Mouse (Mus musculus): ENCODE measurements around the gene Gli2.

Gene Gli2

DNA sequence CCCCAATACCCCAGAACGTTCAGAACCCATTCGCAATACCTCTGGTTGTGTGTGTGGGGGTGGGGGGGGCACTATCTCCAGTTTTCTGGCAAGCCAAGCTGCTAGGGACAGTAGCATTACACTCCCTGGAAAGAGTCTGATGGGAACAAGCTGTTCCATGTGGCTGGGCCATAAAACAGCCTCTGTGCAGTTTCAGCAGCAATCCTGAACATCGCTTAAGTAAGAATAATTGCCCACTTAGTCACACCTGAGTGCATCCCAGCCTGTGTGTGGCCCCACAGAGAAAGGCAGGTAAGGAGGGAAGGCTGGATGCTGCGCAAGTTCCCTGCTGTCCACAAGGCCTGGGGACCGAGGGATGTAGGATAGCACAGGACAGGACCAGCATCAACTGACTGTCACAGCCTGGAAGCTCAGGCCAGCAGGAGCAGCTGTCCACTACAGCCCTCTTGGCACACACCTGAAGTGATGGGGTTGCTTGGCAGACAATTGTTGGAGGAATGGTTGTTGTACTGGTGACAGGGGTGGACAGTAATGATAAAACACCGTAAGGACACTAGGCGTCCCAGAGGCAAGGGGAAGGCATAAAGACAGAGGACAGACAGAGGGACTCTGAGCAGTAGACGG is 58.8 kb downstream of the Gli2 start:
- DNase-seq (ENCODE audit: low spot score in 2 of 2), result no peak

DNA sequence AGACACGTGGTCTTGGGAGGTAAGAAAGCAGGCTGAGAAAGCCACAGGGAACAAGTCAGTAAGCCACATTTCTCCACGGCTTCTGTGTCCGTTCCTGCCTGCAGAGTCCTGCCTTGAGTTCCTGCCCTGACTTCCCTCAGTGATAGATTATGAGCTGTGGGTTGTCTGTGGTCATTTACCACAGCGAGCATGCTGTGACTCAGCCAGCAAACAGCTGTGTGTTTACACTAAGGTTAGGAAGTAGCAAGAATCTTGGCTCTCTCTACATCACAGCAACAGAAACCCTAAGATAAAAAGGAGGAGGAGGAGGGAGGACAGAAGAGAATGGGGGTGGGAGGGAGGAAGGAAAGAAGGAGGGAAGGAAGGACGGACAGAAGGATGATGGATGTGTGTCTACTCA is 59.6 kb downstream of the Gli2 start:
- no peak for DNase-seq (ENCODE audit: low spot score in 2 of 2)

GRCm38 (mm10) chr1:118988331-118988730 is 65.1 kb downstream of the Gli2 start:
- DNase-seq (ENCODE audit: low spot score in 2 of 2), result peak in 1 of 2 experiments; percentile 65

DNA sequence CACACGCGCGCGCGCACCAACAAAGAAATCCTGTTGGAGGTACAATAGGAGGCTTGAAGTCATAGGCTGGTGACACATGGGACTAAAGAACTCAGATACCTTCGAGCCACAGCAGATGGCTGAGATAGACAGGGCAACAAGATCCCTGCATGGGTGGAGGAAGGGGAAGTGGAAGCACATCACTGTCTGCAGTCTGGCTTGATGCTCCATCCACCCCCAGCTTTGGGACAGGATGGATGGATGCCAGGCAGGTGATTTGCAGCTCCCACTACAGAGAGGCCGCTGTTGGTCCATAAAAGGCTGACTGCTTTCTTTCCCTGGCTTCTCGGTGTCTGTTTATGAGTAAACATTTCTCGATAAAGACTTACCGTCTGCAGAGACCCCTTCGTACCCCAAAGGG is 65.9 kb downstream of the Gli2 start:
- no peak for DNase-seq (ENCODE audit: low spot score in 2 of 2)

DNA sequence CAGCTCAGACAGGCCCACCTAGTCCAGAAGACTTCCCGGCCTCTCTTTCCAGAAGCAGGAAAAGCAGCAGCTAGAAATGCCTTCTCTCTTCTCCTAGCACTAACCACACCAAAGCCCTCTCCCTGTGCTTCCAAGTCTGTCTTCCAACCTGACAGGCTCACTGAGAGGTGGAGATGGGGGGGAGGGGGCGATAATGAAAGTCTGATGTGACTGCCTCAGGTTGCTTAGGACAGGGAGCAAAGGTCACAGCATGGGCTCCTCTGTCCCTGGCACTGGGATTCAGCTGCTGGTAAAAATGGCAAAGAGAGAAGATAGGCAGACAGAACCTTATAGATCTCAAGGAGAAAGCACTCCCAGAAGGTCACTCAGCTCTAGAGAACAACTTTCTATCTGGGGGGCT is 70.0 kb downstream of the Gli2 start:
- no peak for DNase-seq (ENCODE audit: low spot score in 2 of 2)

- no peak for DNase-seq (ENCODE audit: low spot score in 2 of 2)
Observed at GRCm38 (mm10) chr1:118982805-118983211, 70.6 kb downstream of the Gli2 start.

DNA sequence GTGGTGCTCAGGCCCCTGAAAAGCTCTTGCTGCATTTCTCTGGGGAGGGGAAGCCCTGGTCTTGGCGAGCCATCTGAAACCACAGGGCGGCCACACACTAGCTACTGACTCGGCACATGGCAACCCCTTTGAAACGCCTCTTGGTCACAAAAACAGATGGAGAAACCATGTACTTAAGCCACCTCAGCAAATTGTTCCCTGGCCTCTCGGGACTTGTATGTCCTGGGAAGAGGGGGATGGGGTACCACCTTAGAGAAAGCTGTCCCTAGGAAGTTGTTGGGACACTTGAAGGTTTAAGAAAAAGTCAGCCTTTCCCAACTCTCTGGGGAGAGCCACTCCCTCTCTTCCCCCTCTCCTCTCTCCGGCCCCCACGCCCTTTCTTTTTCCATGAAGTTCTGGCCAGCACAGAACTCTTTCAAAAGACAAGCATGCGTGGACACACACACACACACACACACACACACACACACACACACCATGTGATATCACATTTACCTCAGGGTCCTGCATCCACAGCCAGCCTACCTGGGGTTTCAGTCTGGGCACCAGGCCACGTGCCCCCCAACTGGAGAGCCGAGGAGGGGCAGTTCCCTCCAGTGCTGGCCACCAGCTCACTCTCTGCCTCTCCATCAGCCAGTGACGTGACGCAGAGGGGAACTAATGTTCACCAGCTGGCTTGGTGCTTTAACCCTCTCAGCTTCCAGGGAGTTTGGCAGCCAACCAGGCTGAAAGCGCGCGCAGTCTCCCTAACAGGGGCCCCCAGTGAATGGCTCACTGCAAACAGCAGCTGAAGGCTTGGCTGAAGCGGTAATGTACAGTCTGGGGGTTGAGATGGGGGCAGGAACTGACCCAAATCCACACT is 71.2 kb downstream of the Gli2 start:
- peak; percentile 76 to 84 for DNase-seq (ENCODE audit: low spot score in 2 of 2)

DNA sequence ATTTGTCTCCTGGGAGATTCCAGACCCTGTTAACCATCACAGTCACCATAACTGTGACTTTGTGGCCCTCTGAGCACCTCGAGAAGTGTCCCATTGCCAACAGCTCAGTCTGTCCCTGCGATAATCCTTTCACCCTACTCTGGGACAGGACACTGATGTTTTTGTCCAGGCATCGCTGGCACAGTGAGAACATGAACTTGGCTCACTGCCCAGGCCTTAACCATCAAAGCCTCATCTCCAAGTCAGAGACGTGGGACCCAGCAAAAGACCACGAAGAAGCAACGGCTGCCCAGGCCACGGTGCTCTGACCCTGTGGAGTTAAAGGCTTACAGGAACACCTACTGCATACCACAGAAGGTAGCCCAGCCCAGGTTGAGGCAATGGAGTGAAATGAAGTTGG is 72.8 kb downstream of the Gli2 start:
- DNase-seq (ENCODE audit: low spot score in 2 of 2), result no peak

DNA sequence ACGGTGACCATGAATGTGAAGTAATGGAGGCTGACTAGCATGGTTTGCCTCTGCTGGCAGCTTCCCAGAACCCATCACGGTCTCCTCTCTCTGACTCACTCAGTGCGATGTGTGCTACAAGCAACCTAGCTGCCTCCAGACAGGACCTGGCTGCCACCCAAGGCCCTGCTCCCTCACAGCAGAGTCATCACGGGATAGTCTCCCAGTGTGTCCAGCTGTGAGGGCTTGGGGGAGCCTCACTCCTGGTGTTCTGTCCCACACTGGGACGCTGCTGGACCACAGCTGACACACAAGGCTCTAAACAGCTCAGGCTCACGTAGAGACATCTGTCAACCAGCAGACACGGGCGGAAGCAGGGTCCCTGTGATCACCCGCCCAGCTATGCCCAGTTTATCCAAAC is 76.8 kb downstream of the Gli2 start:
- peak; percentile 82 to 89 for DNase-seq (ENCODE audit: low spot score in 2 of 2)

GRCm38 (mm10) chr1:118975376-118975775 is 78.0 kb downstream of the Gli2 start:
- DNase-seq (ENCODE audit: low spot score in 2 of 2), result no peak

- DNase-seq (ENCODE audit: low spot score in 2 of 2), result no peak
Observed at GRCm38 (mm10) chr1:118970068-118970467, 83.4 kb downstream of the Gli2 start.

- DNase-seq (ENCODE audit: low spot score in 2 of 2), result no peak
Observed at GRCm38 (mm10) chr1:118969409-118969808, 84.0 kb downstream of the Gli2 start.

- no peak for DNase-seq (ENCODE audit: low spot score in 2 of 2)
Observed at GRCm38 (mm10) chr1:118968661-118969179, 84.7 kb downstream of the Gli2 start.

DNA sequence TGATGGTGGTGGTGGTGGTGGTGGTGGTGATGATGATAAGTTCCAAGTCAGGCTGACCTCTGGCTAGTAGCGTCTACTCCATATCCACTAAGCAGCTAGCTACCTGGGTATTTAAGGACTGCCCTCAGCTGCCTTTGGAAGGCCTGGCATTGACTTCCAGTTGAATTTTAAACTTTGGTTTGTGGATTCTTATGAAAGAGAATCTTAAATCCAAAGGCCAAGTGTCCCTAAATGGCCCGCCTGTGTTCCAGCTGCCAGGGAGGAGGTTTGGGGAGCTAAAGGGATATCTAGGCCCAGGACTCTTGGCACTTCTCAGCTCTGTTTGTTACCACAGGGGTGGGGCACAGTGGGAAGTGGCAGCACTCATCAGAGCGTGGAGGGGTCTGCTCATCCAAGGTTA is 85.4 kb downstream of the Gli2 start:
- DNase-seq (ENCODE audit: low spot score in 2 of 2), result no peak

DNA sequence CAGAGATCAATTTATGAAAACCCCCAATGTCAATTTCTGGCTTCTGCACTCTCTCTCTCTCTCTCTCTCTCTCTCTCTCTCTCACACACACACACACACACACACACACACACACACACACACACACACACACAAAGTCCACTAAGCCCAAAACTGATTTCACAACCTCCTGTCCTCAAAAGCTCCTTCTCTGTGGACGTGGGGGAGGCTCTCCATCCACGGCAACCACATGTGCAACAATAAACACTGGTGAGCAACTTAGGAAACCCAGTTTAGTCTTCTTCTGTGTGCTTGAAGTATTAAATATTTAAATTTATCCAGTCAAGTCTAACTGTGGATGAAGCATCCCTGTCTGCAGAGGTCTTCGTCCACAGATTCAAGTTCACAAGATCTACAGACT is 86.1 kb downstream of the Gli2 start:
- no peak for DNase-seq (ENCODE audit: low spot score in 2 of 2)

DNA sequence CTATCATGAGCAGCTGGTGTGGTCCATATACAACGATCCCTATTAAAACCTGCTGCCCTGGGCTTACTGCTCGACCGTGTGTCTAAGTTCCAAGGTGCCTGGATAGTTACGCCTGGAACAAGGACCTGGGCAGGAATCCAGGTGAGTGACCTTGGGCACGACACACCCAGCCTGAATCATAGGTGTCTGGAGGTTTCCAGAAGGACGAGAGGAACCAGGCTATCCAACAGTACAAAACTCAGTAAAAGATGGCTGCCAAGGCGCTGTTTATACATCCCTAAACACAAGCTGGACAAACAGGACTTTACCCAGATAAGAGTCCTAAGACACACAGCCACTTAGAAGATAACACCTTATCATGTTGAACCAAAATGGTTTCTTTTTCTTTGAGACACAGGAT is 94.8 kb downstream of the Gli2 start:
- no peak for DNase-seq (ENCODE audit: low spot score in 2 of 2)

GRCm38 (mm10) chr1:118955791-118956190 is 97.6 kb downstream of the Gli2 start:
- no peak for DNase-seq (ENCODE audit: low spot score in 2 of 2)

DNA sequence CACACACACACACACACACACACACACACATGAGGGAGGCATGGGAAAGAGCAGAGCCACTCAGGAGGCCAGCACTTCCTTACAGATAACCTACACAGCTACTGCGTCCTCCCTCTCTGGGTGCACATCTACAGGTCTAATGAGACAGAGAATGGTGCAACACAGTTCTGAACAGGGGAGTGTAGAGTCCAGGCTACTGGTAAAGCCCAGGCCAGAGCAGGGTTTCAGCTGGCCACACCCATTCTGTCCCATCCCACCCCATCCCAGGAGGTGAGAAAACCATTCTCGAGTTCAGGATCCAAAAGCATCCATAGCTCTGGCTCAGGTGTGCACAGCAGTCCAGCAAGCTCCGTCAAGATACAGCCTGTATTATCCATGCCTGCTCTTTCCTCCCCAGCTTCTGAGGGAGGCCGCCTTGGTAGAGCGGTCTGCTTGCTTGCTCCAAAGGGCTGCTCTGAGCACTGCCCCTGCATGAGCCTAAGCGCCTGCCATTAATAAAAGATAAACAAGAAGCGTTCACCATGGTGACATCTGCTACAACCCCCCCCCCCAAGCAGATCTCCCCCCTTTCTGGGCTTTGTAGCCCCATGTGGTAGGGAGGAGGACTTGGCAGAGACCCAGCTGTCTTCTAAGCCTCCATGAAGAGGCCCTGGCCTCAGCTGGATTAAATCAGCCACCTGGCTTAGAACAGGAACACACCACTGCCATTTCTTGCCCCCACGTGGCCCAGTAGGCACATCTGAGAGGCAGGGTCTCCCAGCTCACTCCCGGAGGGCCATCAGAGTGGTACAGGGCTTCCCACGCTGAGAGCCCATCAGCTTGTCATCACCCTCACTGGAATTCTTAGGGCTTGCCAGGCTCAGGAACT is 98.8 kb downstream of the Gli2 start:
- DNase-seq (ENCODE audit: low spot score in 2 of 2), result peak in 1 of 2 experiments; percentile 24

- no peak for DNase-seq (ENCODE audit: low spot score in 2 of 2)
Observed at GRCm38 (mm10) chr1:118953031-118953430, 100.4 kb downstream of the Gli2 start.

DNA sequence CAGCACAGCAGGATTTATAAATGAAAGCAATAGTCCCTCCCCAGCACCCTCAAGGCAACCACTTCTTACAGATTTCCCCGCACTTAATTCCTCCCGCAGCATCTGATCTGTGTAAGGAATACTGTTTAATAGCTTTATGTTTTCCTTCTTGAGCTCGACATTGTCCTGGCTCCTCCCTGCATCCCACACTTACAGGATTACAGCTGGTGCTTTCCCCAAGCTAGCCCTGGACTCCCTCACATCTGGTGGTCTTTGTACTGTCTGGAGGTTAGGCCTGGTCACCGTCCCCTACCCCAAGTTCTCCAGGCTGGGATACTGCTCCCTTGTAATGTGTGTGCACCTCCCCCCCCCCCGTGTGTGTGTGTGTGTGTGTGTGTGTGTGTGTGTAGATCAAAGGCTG is 101.1 kb downstream of the Gli2 start:
- DNase-seq (ENCODE audit: low spot score in 2 of 2), result no peak

GRCm38 (mm10) chr1:118948407-118948806 is 105.0 kb downstream of the Gli2 start:
- DNase-seq (ENCODE audit: low spot score in 2 of 2), result no peak

DNA sequence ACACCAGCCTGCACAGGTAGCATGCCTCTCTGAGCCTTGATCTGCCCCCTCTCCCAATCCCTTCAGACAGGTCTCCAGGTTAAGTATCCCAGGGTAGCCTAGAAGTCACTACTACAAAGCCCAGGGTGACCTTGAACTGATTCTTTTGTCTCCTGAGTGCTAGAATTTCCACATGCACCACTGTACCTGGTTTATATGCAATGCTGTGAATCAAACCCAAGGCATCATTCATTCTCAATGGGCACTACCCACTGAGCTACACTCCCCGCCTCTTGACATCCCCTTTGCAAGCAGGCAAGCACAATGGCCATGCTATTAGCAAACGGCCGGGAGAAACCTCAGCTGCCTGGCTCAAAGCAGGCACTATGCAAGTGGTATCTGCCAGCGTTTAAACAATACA is 106.2 kb downstream of the Gli2 start:
- no peak for DNase-seq (ENCODE audit: low spot score in 2 of 2)
